Mouse (Mus musculus): ENCODE results near the gene Xrcc1.

DNA sequence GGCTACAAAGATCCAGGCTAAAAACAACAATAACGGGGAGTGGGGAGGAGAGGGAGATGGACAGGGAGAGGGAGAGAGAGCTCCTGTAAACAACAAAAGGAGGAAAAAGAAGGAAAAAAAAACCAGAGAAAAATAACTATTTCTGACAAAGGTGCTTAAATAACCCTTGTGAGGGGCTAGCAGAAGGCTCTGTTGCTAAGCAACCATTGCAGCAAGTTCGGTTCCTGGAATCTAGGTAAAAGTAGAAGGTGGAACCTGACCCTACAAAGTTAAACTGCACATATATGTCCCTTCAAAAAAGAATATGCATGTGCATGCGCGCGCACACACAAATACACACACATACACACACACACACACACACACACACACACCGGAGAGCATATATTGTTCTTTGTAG is 46.7 kb downstream of the Xrcc1 start:
- TF ChIP-seq FLI1 (IDR thresholded peaks at IDR 0.05; ENCODE audit: low read length) = no peak
- TF ChIP-seq GATA1 (IDR thresholded peaks at IDR 0.05; ENCODE audit: borderline replicate concordance, low read length) = no peak
